Mouse (Mus musculus) NIH3T3 (cell line): ENCODE measurements around the gene Nelfa.
"Not testable (repeated sequence)": the region's sequence is repeated elsewhere in the genome, so short reads cannot be mapped to it uniquely, and the experiment has no call there.

Experiments used
- DNase-seq: peaks from one replicate; pipeline ENCODE4 v3.0.0-alpha.2; 2012; ENCODE audit warnings: low read depth

Gene Nelfa

DNA sequence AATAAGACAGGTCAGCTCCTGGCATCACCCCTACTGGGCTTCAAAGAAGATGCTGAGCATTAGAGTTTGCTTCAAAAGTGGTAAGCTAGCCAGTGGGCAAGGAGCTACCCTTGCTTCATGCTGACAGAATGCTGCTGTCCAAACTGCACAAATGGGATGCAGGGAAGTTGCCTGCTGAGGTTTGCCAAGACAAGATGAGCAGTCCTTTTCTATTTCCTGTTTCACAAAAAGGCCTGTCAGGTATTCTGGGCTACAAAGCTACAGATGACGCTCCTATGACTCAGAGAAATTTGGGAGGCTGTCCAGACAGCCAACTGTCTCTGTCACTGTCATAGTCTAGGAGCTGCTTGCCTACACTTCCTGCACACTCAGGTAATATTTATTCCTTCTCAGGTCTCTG is 16.7 kb downstream of the Nelfa start:
- DNase-seq: no peak

DNA sequence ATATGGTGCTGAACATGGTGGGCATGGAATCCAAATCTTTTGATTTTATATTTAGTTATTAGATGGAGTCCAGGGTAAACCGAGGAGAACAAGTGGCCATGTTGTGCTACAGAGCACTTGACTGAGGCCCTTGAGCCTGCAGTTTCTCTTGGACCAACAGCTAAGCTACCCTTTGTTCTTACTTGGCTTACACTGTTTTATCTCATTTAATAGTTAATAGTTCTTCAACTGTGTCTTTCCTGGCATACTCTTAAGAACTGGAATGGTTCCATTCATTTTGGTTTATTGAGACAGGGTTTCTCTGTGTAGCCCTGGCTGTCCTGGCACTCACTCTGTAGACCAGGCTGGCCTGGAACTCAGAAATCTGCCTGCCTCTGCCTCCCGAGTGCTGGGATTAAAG is 19.6 kb downstream of the Nelfa start:
- not testable (repeated sequence) for DNase-seq

DNA sequence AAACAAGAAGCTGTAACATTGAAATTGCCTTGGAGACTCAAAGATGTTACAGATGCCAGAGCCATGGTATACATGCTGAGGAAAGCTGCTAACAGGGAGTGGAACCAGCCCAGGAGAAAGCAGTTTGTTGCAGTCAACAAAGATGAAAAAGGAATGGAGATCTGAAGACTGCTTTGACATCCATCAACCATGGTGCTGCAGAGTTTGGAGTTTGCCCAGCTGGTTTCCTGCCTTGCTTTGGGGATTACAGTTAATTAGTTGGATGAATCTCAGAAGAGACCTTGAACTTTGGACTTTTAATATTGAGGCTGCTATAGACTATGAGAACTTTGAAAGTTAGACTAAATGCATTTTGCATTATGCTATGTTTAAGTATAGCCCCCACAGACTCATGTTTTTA is 21.2 kb downstream of the Nelfa start:
- not testable (repeated sequence) for DNase-seq

DNA sequence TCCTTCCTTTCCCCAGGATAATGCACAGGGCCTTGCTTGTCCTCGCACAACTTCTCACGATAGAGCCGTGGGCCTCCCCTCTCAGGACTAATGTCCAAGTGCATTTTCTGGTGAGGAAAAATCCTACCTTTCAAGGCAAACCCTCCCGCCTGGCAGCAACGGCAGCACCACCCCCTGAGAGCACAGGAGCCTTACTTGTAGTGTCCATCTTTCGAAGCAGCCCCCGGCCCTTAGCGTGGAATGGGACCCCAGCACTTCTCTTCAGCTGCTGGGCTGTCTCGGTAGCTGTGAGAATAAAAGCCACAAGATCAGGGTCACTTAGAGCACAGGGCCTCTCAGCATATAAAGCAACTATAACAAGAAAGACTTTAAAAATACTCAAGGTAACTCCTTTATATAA is 33.0 kb downstream of the Nelfa start:
- DNase-seq: no peak

DNA sequence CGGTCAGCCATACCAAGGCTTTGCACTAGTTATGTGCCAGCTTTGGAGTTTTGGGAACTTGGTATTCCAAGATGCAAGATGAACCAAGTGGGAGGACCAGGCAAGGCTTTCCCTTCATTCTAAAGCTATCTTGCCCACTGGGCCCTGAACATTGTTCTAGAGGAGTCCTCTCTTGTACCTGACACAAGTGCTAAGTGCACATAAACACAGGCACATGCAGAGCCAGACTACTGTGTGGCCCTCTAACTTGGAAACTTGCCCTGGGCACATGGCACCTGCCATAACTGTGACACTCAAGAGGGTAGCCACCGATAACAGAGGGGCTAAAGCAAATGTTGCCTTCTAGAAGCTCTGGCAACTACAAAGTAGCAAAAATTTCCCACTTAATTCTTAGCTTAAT is 33.5 kb downstream of the Nelfa start:
- DNase-seq: no peak

DNA sequence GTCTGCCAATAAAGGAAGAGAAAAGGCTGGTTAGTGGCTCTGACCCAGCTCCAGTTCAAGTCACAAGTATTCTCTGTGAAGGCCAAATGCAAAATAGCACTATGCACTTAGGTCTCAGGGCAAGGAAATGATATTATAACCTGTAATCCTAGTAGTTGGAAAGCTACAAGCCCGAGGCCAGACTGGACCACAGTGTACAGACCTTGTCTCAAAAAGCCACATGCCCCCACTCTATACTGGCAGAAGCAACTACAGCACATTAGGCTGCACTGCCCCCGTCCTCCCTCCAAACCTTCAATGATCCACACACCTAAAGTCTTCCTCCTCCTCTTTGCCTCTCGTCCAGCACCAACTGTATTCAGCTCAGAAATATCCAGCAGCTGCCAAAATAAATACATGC is 34.9 kb downstream of the Nelfa start:
- no peak for DNase-seq

DNA sequence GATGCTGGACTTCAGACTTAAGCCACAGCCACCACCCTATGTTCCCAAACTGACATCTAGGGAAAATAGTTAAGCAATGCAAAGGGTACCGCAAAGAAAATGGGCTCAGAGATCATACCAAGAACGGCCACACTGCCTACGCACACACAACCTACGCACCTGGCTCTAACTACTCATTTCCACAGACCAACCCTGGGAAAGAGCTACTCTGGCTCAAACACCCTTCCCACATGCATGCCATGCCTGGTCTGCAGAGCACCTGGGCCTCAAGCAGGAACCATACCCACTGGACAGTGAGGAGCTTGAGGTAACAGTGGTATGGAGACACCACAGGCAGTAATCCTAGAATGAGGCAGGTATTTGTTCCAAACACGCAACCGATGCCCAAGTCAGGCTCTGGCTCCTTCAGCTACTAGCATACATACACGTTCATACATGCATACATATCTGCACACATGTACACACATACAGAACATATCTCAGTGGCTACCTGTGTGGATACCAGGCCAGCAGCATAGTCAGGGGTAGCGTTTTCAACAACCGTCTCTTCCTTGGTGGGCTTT is 35.4 kb downstream of the Nelfa start:
- DNase-seq: no peak

DNA sequence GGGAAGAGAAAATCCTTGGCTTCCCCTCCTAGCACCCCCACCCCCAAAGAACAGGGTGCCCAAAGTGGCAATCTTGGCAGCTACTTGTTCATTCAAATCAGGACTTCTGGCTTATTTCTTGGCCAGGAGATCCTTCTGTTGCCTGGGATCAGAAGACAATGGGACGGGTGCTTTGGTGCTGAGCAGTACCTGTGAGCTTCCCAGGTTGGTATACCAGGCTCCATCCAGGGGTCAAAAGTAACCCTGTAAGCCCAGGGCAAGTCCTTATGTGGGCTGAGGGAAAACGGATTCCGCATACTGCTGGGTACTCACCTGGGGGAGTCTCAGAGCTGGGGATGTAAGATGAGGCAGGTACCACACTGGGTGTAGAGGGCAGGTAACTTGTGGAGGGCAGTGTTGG is 36.1 kb downstream of the Nelfa start:
- no peak for DNase-seq

DNA sequence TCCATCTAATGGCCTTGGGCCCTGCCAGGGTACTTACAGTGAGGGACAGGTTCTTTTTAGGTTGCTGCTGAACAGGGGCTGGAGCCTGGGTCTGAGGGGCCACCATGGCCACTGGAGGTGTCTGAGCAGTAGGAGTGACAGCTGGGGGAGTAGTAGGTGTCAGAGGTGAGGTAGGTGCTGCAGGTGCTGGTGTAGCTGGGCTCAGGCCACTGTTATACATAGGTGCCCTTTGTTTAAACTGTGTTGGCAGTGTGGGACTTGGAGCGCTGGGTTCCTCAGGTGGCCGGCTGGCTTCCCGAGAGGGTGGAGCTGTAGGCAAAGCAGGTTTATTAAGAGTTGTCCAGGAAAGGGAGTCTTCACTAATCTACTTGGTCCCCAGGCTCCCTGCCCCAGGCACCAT is 37.0 kb downstream of the Nelfa start:
- DNase-seq: no peak

DNA sequence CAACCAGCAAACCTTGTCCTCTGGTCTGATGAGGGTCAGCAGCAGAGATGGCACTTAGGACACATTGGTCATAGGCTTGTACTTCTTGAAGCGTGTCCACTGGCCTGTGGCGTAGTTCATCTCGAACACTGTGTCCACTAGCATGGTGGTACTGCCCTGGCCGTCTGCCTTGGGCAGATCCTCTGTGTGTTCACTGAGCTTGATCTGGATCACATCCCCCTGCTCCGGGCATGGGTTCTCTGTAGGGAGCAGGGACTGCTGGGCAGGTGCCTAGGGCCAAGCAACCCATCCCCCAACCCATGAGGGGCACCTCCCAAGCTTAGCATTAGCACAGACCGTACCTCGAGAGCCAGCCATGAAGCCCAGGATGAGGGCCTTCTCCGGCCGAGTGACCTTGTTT is 37.5 kb downstream of the Nelfa start:
- no peak for DNase-seq

DNA sequence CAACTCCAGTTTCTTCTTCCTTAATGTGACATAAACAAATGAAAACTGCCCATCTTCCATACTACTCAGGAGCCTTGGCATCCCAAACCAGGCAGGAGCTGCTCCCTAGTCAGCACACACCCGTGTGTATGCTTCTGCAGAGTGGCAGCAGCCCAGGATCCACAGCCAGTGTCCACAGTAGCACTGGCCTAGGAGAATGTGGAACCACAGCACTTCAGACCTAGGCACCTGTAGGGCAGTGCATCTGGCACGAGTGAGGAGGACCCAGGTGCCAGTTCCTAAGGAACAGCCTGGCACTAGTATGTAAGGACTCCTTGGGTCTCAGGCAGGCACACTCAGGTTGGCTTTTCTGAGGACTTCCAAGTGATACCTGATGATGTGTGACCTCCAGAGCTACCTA is 39.1 kb downstream of the Nelfa start:
- DNase-seq: no peak

DNA sequence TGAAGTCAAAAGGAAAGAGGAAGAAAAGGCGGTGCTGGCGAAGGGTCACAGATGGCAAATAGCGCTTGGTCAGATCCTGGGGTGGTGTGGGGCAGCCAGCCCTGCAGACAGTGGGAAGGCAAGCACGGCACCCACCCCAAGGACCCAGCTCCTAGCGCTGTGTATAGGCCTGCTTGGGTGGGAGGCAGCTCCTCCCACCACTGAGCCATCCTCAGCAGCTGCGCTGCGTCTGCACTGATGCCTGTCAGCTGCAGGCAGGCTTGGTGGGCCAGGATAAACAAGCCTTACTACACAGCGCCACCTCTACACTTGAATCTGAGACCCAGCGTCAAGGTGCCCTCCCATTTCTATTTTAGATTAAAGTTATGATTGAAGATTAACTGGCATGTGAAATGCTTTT is 41.1 kb downstream of the Nelfa start:
- no peak for DNase-seq

DNA sequence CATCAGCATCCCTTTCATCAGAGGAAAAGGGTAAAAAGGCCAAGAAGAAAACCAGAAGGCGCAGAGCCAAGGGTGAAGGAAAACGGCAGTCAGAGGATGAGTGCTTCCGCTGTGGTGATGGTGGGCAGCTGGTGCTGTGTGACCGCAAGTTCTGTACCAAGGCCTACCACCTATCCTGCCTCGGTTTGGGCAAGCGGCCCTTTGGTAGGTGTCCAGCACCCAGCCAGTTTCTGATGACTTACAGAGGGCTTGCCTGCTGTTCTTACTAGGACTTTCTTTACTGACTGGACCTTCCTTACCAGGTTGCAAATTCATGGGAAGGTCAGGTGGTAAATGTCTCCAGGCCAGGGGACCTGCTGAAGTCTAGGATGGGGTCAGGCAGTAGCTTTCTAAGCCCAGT is 42.8 kb downstream of the Nelfa start:
- DNase-seq: no peak

DNA sequence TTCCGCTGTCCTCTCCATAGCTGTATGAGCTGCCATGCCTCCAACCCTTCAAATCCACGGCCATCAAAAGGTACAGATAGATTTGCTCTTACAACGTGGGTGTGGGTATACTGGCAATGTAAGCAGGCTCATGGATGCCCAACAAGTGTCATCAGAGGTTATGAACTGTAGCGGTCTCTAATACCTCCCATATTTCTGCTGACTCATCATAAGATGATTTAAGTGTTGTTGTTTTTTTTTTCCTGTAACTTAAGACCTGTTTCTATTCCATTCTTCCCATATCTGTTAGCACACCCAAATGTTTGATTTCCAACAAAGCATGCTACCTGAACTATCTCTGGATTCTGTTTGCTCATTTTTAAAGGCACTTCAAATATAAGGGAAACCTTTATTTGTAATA is 55.1 kb downstream of the Nelfa start:
- DNase-seq: no peak

DNA sequence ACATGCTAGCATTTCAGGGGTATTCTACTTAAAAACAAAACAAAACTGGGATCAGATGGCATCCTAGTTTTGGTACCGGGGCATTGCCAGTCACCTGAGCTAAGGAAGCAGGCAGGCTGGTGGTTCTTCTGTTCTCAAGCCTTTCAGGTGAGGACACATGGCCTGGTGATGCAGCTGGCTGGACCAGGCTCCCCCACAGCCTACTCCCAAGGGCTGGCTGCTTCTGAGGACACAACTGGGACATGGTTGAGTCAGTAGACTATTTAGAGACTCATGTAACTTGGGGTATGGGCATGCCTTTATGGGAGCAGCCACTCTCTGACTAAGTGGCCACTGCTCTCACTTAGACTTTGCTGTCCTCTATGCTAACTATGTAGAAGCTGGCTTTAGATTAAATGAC is 60.7 kb downstream of the Nelfa start:
- no peak for DNase-seq

DNA sequence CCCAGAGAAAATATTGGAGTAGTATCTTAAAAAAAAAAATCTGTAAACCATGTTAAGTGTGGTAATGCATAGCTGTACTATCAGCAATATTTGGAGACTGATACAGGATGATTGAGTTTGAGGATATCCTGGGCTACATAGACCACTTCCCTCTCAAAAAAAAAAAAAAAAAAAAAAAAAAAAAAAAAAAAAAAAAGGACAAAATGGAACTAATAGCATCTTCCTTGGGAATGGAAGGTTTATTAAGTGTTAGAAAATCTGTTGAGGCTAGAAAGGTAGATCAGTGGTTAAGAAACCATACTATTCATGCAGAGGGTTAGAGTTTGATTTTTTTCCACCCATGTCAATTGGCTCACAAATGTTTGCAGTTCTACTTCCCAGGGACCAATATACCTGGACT is 78.5 kb downstream of the Nelfa start:
- no peak for DNase-seq

DNA sequence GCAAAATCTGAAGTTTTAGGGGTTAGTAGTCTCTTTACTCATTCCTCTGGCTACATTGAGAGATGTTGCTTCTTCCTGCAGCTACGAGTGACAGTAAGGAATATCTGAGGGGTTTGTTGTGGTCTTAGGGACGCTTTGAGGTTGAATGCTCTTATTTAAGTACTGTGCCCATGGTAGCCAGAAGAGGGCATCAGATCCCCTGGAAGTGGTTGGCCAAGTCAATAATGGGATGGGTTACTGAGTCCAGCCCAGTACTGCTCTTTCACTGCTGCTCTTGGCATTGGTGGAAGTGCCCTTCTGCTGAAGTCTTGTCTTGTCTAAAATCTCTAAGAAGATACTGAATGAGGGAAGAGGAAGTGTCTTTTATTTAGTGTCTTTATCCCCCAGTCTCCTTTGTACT is 82.2 kb downstream of the Nelfa start:
- DNase-seq: no peak

DNA sequence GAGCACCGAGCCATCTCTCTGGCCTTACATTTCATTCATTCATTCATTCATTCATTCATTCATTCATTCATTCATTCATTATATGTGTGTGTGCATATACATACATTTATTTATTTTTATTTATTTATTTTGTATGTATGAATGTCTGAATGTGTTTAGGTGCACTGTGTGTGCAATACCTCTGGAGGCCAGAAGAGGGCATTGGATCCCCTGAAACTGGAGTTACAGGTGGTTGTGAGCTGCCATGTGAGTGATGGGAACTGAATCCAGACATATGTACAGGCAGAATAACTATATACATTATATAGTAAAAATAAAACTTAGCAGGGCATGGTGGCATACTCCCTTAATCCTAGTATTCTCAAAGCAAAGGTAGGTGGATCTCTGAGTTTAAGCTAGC is 83.1 kb downstream of the Nelfa start:
- DNase-seq: peak; percentile 9

DNA sequence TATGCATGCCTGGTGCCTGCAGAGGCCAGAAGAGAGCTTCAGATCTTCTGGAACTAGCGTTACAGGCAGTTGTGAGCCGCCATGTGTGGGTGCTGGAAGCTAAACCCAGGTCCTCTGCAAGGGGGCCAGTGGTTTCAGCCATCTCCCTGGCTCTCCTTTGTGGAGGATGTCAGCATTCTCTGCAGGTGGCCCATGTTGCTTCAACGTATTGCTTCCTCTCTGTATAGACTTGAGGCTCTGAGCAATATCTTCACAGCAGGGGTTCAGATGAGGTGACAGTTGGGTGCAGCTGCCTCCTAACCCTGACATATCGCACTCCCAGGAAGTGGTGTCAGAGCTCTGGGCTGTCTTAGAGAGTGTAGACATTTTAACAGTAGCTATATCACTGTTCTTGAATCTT is 84.7 kb downstream of the Nelfa start:
- no peak for DNase-seq
